Mouse (Mus musculus) limb, embryonic 14.5 days (tissue): ENCODE measurements around the gene Casp4. TPM values are rescaled to one million over a fixed set of nuclear protein-coding genes. Genes with fewer than 3 reads are reported as not detected.

Experiments
- ATAC-seq: fragments of 200-750 bp; cut with Nextera tagmentation; 2 replicates; pipeline ENCODE4 v1.8.0; 2017; ENCODE audit warnings: low read depth, moderate number of reproducible peaks, moderate TSS enrichment; ENCODE audit not compliant: low FRiP score
- DNase-seq: peaks from one replicate; pipeline ENCODE4 v3.0.0-alpha.2; 2015; ENCODE audit warnings: low spot score
- H3K27ac ChIP-seq: fragments of 300-500 bp; sonication (generic); replicated peaks from 2 replicates; pipeline ENCODE4 v1.5.1; 2014; ENCODE audit warnings: low read depth, mild to moderate bottlenecking, low read length, moderate library complexity, mixed read lengths
- H3K27me3 ChIP-seq: fragments of 300-500 bp; sonication (generic); 2 replicates; pipeline ENCODE4 v1.6.1; 2014; ENCODE audit warnings: low read length, mixed read lengths; ENCODE audit not compliant: control insufficient read depth, insufficient read depth
- H3K36me3 ChIP-seq: fragments of 300-500 bp; sonication (generic); 2 replicates; pipeline ENCODE4 v1.6.1; 2014; ENCODE audit warnings: mild to moderate bottlenecking, low read length, moderate library complexity, mixed read lengths; ENCODE audit not compliant: control insufficient read depth, insufficient read depth
- H3K4me1 ChIP-seq: fragments of 300-500 bp; sonication (generic); 2 replicates; pipeline ENCODE4 v1.6.1; 2014; ENCODE audit warnings: antibody characterized with exemption, low read length, mixed read lengths; ENCODE audit not compliant: control insufficient read depth, insufficient read depth
- H3K4me2 ChIP-seq: fragments of 300-500 bp; sonication (generic); replicated peaks from 2 replicates; pipeline ENCODE4 v1.6.1; 2014; ENCODE audit warnings: low read depth, mild to moderate bottlenecking, low read length, moderate library complexity; ENCODE audit not compliant: severe bottlenecking
- H3K4me3 ChIP-seq: fragments of 300-500 bp; sonication (generic); replicated peaks from 2 replicates; pipeline ENCODE4 v1.5.1; 2014; ENCODE audit warnings: low read length
- H3K9ac ChIP-seq: fragments of 300-500 bp; sonication (generic); 2 replicates; pipeline ENCODE4 v1.6.1; 2014; ENCODE audit warnings: mild to moderate bottlenecking, low read depth, low read length, moderate library complexity; ENCODE audit not compliant: severe bottlenecking
- H3K9me3 ChIP-seq: fragments of 300-500 bp; sonication (generic); 2 replicates; pipeline ENCODE4 v1.6.1; 2016; ENCODE audit warnings: low read length; ENCODE audit not compliant: control insufficient read depth
- POLR2A ChIP-seq: fragments of 200-500 bp; IDR thresholded peaks from 2 replicates; pipeline ENCODE4 v1.8.0; 2012; ENCODE audit warnings: inconsistent platforms, mild to moderate bottlenecking, moderate library complexity, borderline replicate concordance; ENCODE audit not compliant: insufficient read depth, insufficient read length; ENCODE audit errors: extremely low read depth
- WGBS: fragments of 180-500 bp; shearing (Covaris S2); extraction: QIAGEN DNeasy Blood & Tissue Kit; methylation state at CpG from one replicate; pipeline ENCODE4 v1.1.7; 2014; 5-methylcytosine and 5-hydroxymethylcytosine counted together
- polyA plus RNA-seq, 2 experiments: library from polyadenylated mRNA; depleted of rRNA in 1 of 2; stranded (reverse) in 1 of 2; unstranded in 1 of 2; fragments of >200 nt; fragmentation: Nextera tagmentation in 1 of 2; extraction: Ambion mirVana in 1 of 2; gene quantifications; 2 replicates each; pipeline versions ENCODE4 v1.2.1 to v1.2.3; 2012 to 2014

The Casp4 gene
- polyA plus RNA-seq, 2 experiments: 1.6 to 1.8 TPM

GRCm38 (mm10) chr9:5344090-5344489 is 35.5 kb downstream of the Casp4 start:
- WGBS: 85% methylated on average over 4 of the region's 4 CpGs
- DNase-seq (no peak), ATAC-seq (no peak)
- Histone ChIP-seq H3K4me2 (no peak overlapping the region), H3K36me3 (no peaks in the 10 kb centered on the region), H3K4me1 (no peaks in the 10 kb centered on the region), H3K27me3 (no peaks in the 10 kb centered on the region), H3K9ac (no peak overlapping the region), H3K4me3 (no peak overlapping the region), H3K9me3 (no peaks in the 10 kb centered on the region), H3K27ac (no peak overlapping the region)
- TF ChIP-seq POLR2A: no peak

- no peak within 1 kb of the TSS for H3K4me3 ChIP-seq
- WGBS: 68% methylated on average over 4 of the region's 4 CpGs
- no peak within 1 kb of the TSS for H3K27ac ChIP-seq
- H3K27me3 ChIP-seq: no peaks in the 10 kb centered on the region
- DNase-seq (peak; percentile 37), ATAC-seq (no peak)
- TF ChIP-seq POLR2A: no peak
- no peaks in the 10 kb centered on the region for H3K36me3 ChIP-seq
- H3K4me1 ChIP-seq: no peaks in the 10 kb centered on the region
- no peaks in the 10 kb centered on the region for H3K9me3 ChIP-seq
- H3K9ac ChIP-seq: no peak within 1 kb of the TSS
- H3K4me2 ChIP-seq: no peak within 1 kb of the TSS
These were observed 36.8 kb downstream of the Casp4 start, which contains the start of gene Casp12 for GRCm38 (mm10) chr9:5345291-5345898. Casp12 (plus strand) TSS chr9:5345430.

- Histone ChIP-seq H3K4me2 (no peak overlapping the region), H3K27me3 (no peaks in the 10 kb centered on the region), H3K9ac (no peak overlapping the region), H3K4me3 (no peak overlapping the region), H3K36me3 (no peaks in the 10 kb centered on the region), H3K27ac (no peak overlapping the region), H3K4me1 (no peaks in the 10 kb centered on the region), H3K9me3 (no peaks in the 10 kb centered on the region)
- TF ChIP-seq POLR2A: no peak
- 79% methylated on average over 4 of the region's 4 CpGs for WGBS
- DNase-seq (no peak), ATAC-seq (no peak)
These were observed 38.8 kb downstream of the Casp4 start for GRCm38 (mm10) chr9:5347381-5347780.

- no peak overlapping the region for H3K9ac ChIP-seq
- no peak overlapping the region for H3K4me2 ChIP-seq
- H3K4me1 ChIP-seq: no peaks in the 10 kb centered on the region
- no peak for TF ChIP-seq POLR2A
- ATAC-seq (no peak), DNase-seq (no peak)
- no peaks in the 10 kb centered on the region for H3K27me3 ChIP-seq
- no peak overlapping the region for H3K27ac ChIP-seq
- WGBS: 83% methylated on average over 2 of the region's 2 CpGs
- H3K9me3 ChIP-seq: no peaks in the 10 kb centered on the region
- H3K4me3 ChIP-seq: no peak overlapping the region
- no peaks in the 10 kb centered on the region for H3K36me3 ChIP-seq
These were observed 45.0 kb downstream of the Casp4 start for GRCm38 (mm10) chr9:5353673-5354072.

GRCm38 (mm10) chr9:5356801-5357200 is 48.2 kb downstream of the Casp4 start:
- Histone ChIP-seq H3K36me3 (no peaks in the 10 kb centered on the region), H3K27ac (no peak overlapping the region), H3K9ac (no peak overlapping the region), H3K4me1 (no peaks in the 10 kb centered on the region), H3K4me3 (no peak overlapping the region), H3K9me3 (no peaks in the 10 kb centered on the region), H3K4me2 (no peak overlapping the region), H3K27me3 (no peaks in the 10 kb centered on the region)
- ATAC-seq (no peak), DNase-seq (no peak)
- no peak for TF ChIP-seq POLR2A

Other genes with a start within 250 kb of the Casp4 start
- gene Casp1, start 10.3 kb upstream of the Casp4 start, polyA plus RNA-seq (2012; rRNA removed): 0.69 and 1.2 TPM in 2 replicates
- 1.8 and 2.7 TPM in 2 replicates for gene Casp1, start 10.3 kb upstream of the Casp4 start, polyA plus RNA-seq (2014; fragmentation: Nextera tagmentation; extraction: Ambion mirVana)
- 2.8 and 4.4 TPM in 2 replicates for gene Casp12, start 36.6 kb downstream of the Casp4 start, polyA plus RNA-seq (2012; rRNA removed)
- 4.0 and 4.7 TPM in 2 replicates for gene Casp12, start 36.6 kb downstream of the Casp4 start, polyA plus RNA-seq (2014; fragmentation: Nextera tagmentation; extraction: Ambion mirVana)